Mouse (Mus musculus) intestine, embryonic 16.5 days (tissue): ENCODE data around the gene Kmt5a. TPM values are rescaled to one million over a fixed set of nuclear protein-coding genes. Genes with fewer than 3 reads are reported as not detected.

ENCODE experiments used
- microRNA-seq: library from miRNA; unstranded; fragments of <30 nt; microRNA quantifications from one replicate; pipeline ENCODE4, GENCODE M21; 2016
- polyA plus RNA-seq: library from polyadenylated mRNA; unstranded; fragments of >200 nt; fragmentation: Nextera tagmentation; extraction: Ambion mirVana; gene quantifications from 2 replicates; pipeline ENCODE4 v1.2.1, GENCODE M21; 2015

The Kmt5a gene
- polyA plus RNA-seq, 1 experiment from 2014 or later, result 50.6 TPM

Small RNAs within 50 kb of the gene (microRNA-seq; reads per million reads assigned to microRNA genes)
- 0.68 reads per million for gene Gm27486

Other genes with a start within 250 kb of the Kmt5a start
- gene Pitpnm2, start 190.2 kb upstream of the Kmt5a start, polyA plus RNA-seq, result 1.8 and 2.4 TPM in 2 replicates
- 5.6 and 6.6 TPM in 2 replicates for gene Mphosph9, start 112.0 kb upstream of the Kmt5a start, polyA plus RNA-seq
- gene 2810006K23Rik, start 111.8 kb upstream of the Kmt5a start, polyA plus RNA-seq, result 13.6 and 14.9 TPM in 2 replicates
- gene Cdk2ap1, start 76.8 kb upstream of the Kmt5a start, polyA plus RNA-seq, result 17.8 and 21.1 TPM in 2 replicates
- 78.6 and 83.7 TPM in 2 replicates for gene Sbno1, start 13.9 kb upstream of the Kmt5a start, polyA plus RNA-seq
- 55.1 and 55.4 TPM in 2 replicates for gene Rilpl2, start 38.4 kb downstream of the Kmt5a start, polyA plus RNA-seq
- gene Snrnp35, start 43.2 kb downstream of the Kmt5a start, polyA plus RNA-seq, result 20.1 and 20.9 TPM in 2 replicates
- gene Rilpl1, start 91.5 kb downstream of the Kmt5a start, polyA plus RNA-seq, result 8.6 and 8.8 TPM in 2 replicates
- 635 and 649 TPM in 2 replicates for gene Tmed2, start 100.8 kb downstream of the Kmt5a start, polyA plus RNA-seq
- 12.5 and 14.5 TPM in 2 replicates for gene Ddx55, start 112.9 kb downstream of the Kmt5a start, polyA plus RNA-seq
- gene Eif2b1, start 139.2 kb downstream of the Kmt5a start, polyA plus RNA-seq, result 85.5 and 86.6 TPM in 2 replicates
- 51.2 and 52.2 TPM in 2 replicates for gene Gtf2h3, start 139.2 kb downstream of the Kmt5a start, polyA plus RNA-seq
- gene Atp6v0a2, start 188.6 kb downstream of the Kmt5a start, polyA plus RNA-seq, result 61.5 and 67.9 TPM in 2 replicates